Mouse (Mus musculus) megakaryocyte-erythroid progenitor cell, adult 5 weeks (primary cell): Measurements from ENCODE around the gene Dph6. TPM values are rescaled to one million over a fixed set of nuclear protein-coding genes. Genes with fewer than 3 reads are reported as not detected.

Source experiments
- polyA plus RNA-seq: library from polyadenylated mRNA; stranded (reverse); fragments of >175 nt; gene quantifications from 2 replicates; pipeline ENCODE4 v1.2.3, GENCODE M21; 2012

Dph6 gene
- polyA plus RNA-seq, result 2.1 and 2.3 TPM in 2 replicates

DNA sequence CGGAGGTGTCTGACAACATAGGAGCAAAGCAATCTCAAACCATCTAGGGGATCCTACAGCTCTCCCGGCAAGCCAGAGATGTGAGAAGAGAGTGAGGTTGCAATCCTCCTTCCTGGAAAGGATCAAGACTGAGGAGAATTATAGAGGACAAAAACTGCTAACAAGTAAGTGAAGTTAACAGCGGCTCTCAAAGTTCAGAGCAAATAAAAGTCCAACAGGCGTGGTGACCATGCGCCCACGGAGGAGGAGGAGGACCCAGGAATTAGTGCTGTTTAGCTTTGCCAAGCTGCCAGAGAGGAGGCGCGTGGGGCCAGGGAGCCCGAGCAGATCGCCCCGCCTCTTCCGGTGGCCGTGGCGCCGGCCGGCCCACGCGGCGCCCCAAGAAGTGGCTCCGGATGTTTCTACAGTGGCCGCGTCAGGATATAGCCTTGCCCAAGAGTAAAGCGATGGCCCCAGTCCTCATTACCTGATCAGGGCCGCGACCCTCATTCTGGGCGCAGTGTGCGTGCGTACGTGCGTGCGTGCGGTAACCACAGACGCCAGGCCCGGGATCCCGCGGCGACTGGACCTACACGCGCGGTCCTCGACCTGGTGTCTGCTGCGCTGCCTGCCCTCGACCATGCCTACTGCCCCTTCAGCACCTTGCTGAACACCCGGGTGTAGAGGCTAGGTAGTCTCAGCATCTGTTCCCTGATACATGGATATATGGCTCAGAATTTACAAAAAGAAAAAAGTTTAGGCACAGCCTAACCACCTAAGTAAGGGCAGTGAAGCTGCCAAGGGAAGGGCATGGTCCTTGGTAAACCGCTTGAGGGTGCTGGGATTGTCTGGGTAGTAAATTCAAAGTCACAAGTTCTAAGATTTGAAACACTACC, at the start of gene Dph6:
Gene Dph6, minus strand, starts transcription at position 600 of the 875 bp plus-strand sequence.

